Mouse (Mus musculus): Measurements from ENCODE around the gene Dhdds. TPM values are rescaled to one million over a fixed set of nuclear protein-coding genes. Genes with fewer than 3 reads are reported as not detected.
A peak's percentile ranks its signal among the peaks of the same experiment; 100 is the strongest.

The Dhdds gene
- polyA plus RNA-seq, 1 experiment: 27.7 TPM

DNA sequence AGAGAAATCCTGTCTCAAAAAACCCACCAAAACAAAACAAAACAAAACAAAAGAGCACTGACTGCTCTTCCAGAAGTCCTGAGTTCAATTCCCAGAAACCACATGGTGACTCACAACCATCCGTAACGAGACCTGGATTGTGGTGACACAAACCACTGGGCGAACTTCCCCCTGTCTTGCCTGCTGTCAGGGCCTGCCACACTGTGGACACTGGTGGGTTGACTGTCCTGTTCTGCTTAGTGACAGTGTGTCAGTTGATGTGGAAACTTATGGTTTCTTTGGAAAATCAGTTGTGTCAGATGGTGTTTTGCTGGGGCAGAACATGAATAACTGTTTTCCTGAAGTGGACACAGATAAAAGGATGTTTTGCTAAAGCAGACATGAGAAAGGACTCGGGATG lies 58.0 kb downstream of the Dhdds start:
- no peak overlapping the region for H3ac ChIP-seq (ENCODE audit: control insufficient read depth, insufficient read length, low read depth)
- no peak for TF ChIP-seq FOSL1 (IDR thresholded peaks at IDR 0.05; ENCODE audit: insufficient read depth, low read length, poor library complexity, severe bottlenecking)
- no peak for TF ChIP-seq USF1 (IDR thresholded peaks at IDR 0.05; ENCODE audit: low read depth)
- no peak for TF ChIP-seq MAX (IDR thresholded peaks at IDR 0.05)
- no peak for TF ChIP-seq CTCF (IDR thresholded peaks at IDR 0.05; ENCODE audit: control insufficient read depth, insufficient read depth, insufficient read length)
- TF ChIP-seq MYOG (IDR thresholded peaks at IDR 0.05; ENCODE audit: control insufficient read depth, extremely low read depth, insufficient read length): no peak
- no peak for TF ChIP-seq CEBPB (IDR thresholded peaks at IDR 0.05; ENCODE audit: low read depth)
- TF ChIP-seq MYOD1 (IDR thresholded peaks at IDR 0.05; ENCODE audit: control insufficient read depth, insufficient read length, low read depth): no peak
- no peaks in the 10 kb centered on the region for H3K36me3 ChIP-seq (ENCODE audit: control insufficient read depth, insufficient read depth)
- H3K4me3 ChIP-seq (ENCODE audit: insufficient read depth, poor library complexity, severe bottlenecking): no peak overlapping the region
- H3K79me3 ChIP-seq (ENCODE audit: low read depth): no peaks in the 10 kb centered on the region
- no peaks in the 10 kb centered on the region for H3K79me2 ChIP-seq (ENCODE audit: control insufficient read depth, insufficient read depth)
- H3K27me3 ChIP-seq (ENCODE audit: control insufficient read depth, insufficient read depth, insufficient read length): peaks cover 3% of the 10 kb centered on the region

DNA sequence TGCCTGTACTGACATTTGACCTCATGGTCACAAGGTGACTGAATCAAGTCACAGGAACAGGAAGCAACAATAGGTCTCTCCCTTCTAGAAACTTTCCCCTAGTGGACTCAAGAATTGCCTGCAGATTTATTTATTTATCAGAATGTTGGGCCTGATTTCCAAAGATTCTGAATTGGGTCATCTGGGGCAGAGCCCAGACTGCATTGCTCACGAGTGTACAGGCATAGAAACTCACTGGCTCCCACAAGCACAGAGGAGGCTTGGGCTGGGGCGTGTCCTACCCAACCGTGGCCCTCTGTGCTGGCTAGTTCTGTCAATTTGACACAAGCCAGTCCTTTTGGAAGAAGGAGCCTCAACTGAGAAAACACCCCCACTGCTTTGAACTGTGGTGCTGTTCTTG lies 59.1 kb downstream of the Dhdds start:
- Histone ChIP-seq H3ac (ENCODE audit: control insufficient read depth, insufficient read length, low read depth) (no peak overlapping the region), H3K4me3 (ENCODE audit: insufficient read depth, poor library complexity, severe bottlenecking) (no peak overlapping the region), H3K27me3 (ENCODE audit: control insufficient read depth, insufficient read depth, insufficient read length) (no peaks in the 10 kb centered on the region), H3K36me3 (ENCODE audit: control insufficient read depth, insufficient read depth) (no peaks in the 10 kb centered on the region), H3K79me3 (ENCODE audit: low read depth) (no peaks in the 10 kb centered on the region), H3K79me2 (ENCODE audit: control insufficient read depth, insufficient read depth) (no peaks in the 10 kb centered on the region)
- no peak for TF ChIP-seq CTCF (IDR thresholded peaks at IDR 0.05; ENCODE audit: control insufficient read depth, insufficient read depth, insufficient read length)
- no peak for TF ChIP-seq MYOD1 (IDR thresholded peaks at IDR 0.05; ENCODE audit: control insufficient read depth, insufficient read length, low read depth)
- no peak for TF ChIP-seq MYOG (IDR thresholded peaks at IDR 0.05; ENCODE audit: control insufficient read depth, extremely low read depth, insufficient read length)
- TF ChIP-seq FOSL1 (IDR thresholded peaks at IDR 0.05; ENCODE audit: insufficient read depth, low read length, poor library complexity, severe bottlenecking): no peak
- TF ChIP-seq CEBPB (IDR thresholded peaks at IDR 0.05; ENCODE audit: low read depth): no peak
- TF ChIP-seq USF1 (IDR thresholded peaks at IDR 0.05; ENCODE audit: low read depth): no peak
- TF ChIP-seq MAX (IDR thresholded peaks at IDR 0.05): no peak

DNA sequence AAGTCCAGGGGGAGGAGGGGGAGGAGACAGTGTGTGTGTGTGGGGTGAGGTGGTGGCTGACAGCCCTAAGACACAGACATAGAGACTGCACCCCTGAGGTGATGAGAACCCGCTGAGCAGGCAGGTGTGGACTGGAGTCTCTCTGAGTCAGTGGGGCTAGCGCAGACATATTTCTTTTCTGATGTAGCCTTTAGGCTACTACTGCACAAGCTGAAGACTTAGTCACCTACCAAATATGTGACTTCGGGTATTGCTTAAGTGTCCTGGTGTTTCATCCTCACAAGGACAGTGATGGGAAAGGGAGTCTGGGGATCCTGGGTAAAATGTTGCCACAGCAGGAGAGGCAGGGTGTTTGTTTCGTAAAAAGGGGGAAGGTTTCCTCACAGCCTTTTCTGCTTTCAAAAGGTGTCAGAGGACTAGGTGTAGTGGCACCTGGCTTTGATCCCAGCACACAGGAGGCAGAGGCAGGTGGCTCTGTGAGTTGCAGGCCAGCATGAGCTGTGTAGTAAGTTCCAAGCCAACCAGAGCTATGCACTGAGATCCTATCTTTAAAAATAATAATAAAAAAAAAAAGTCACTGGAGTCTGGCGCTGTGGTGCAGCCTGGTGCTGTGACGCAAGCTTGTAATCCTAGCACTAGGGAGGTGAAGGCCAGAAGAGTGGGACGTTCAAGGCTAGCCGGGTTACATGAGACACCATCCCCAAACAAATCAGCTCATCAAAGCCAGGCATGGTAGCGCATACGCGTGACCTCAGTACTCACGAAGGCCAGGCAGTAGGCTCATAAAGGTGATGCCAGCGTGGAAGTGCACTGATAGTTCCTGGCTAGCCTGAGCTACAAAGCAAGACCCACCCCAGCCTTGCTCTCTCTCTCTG lies 60.1 kb downstream of the Dhdds start:
- Histone ChIP-seq H3K79me2 (ENCODE audit: control insufficient read depth, insufficient read depth) (no peaks in the 10 kb centered on the region), H3ac (ENCODE audit: control insufficient read depth, insufficient read length, low read depth) (no peak overlapping the region), H3K36me3 (ENCODE audit: control insufficient read depth, insufficient read depth) (no peaks in the 10 kb centered on the region), H3K4me3 (ENCODE audit: insufficient read depth, poor library complexity, severe bottlenecking) (no peak overlapping the region), H3K79me3 (ENCODE audit: low read depth) (no peaks in the 10 kb centered on the region), H3K27me3 (ENCODE audit: control insufficient read depth, insufficient read depth, insufficient read length) (no peaks in the 10 kb centered on the region)
- peak; percentile 49 for TF ChIP-seq CEBPB (IDR thresholded peaks at IDR 0.05; ENCODE audit: low read depth)
- TF ChIP-seq MAX (IDR thresholded peaks at IDR 0.05): no peak

DNA sequence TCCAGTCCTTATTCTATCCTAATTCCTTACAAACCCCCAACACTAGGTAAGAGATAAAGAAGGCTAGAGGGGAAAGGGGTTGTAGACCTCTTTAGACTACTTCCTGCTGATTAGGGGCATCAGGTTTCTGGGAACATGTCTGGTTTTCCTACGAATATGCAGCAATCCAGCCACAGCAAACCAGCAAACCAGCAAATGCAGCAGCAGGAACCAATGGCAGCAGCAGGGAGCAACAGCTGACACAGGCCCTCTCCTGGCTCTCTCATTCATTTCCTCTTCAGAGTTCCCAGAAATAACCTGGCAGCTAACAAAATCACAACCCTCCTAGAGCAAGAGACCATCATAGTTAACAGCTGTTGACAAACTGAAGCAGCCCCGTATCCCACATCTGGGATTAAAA lies 62.6 kb downstream of the Dhdds start:
- Histone ChIP-seq H3K4me3 (ENCODE audit: insufficient read depth, poor library complexity, severe bottlenecking) (no peak overlapping the region), H3ac (ENCODE audit: control insufficient read depth, insufficient read length, low read depth) (no peak overlapping the region), H3K79me3 (ENCODE audit: low read depth) (no peaks in the 10 kb centered on the region), H3K79me2 (ENCODE audit: control insufficient read depth, insufficient read depth) (no peaks in the 10 kb centered on the region), H3K36me3 (ENCODE audit: control insufficient read depth, insufficient read depth) (no peaks in the 10 kb centered on the region), H3K27me3 (ENCODE audit: control insufficient read depth, insufficient read depth, insufficient read length) (no peaks in the 10 kb centered on the region)
- TF ChIP-seq MYOD1 (IDR thresholded peaks at IDR 0.05; ENCODE audit: control insufficient read depth, insufficient read length, low read depth) (no peak), USF1 (IDR thresholded peaks at IDR 0.05; ENCODE audit: low read depth) (no peak), CTCF (IDR thresholded peaks at IDR 0.05; ENCODE audit: control insufficient read depth, insufficient read depth, insufficient read length) (no peak), MYOG (IDR thresholded peaks at IDR 0.05; ENCODE audit: control insufficient read depth, extremely low read depth, insufficient read length) (no peak)

DNA sequence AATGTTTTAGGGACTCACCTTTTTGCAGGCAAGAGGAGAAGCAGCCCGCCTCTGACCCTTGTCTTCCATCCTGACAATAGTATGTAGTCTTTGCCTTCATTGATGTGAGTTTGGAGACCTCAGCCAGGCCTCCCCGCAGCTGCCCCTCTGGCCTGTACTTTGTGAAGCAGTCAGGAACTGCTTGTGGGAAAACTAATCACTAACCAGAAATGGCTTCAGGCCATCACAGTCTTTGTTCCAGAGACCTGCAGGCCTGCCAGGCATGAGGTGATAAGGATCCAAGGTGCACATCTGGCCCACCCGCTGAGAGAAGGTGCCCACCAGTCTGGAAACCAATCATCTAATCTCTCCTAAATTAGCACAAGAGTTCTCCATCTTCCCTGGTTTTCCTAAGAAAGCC lies 68.9 kb downstream of the Dhdds start:
- TF ChIP-seq CTCF (IDR thresholded peaks at IDR 0.05; ENCODE audit: control insufficient read depth, insufficient read depth, insufficient read length) (no peak), FOSL1 (IDR thresholded peaks at IDR 0.05; ENCODE audit: insufficient read depth, low read length, poor library complexity, severe bottlenecking) (no peak), CEBPB (IDR thresholded peaks at IDR 0.05; ENCODE audit: low read depth) (no peak), MAX (IDR thresholded peaks at IDR 0.05) (no peak), USF1 (IDR thresholded peaks at IDR 0.05; ENCODE audit: low read depth) (no peak), MYOG (IDR thresholded peaks at IDR 0.05; ENCODE audit: control insufficient read depth, extremely low read depth, insufficient read length) (no peak), MYOD1 (IDR thresholded peaks at IDR 0.05; ENCODE audit: control insufficient read depth, insufficient read length, low read depth) (no peak)
- no peak overlapping the region for H3K4me3 ChIP-seq (ENCODE audit: insufficient read depth, poor library complexity, severe bottlenecking)
- H3K27me3 ChIP-seq (ENCODE audit: control insufficient read depth, insufficient read depth, insufficient read length): no peaks in the 10 kb centered on the region
- H3ac ChIP-seq (ENCODE audit: control insufficient read depth, insufficient read length, low read depth): no peak overlapping the region
- H3K79me3 ChIP-seq (ENCODE audit: low read depth): no peaks in the 10 kb centered on the region
- no peaks in the 10 kb centered on the region for H3K79me2 ChIP-seq (ENCODE audit: control insufficient read depth, insufficient read depth)
- no peaks in the 10 kb centered on the region for H3K36me3 ChIP-seq (ENCODE audit: control insufficient read depth, insufficient read depth)

DNA sequence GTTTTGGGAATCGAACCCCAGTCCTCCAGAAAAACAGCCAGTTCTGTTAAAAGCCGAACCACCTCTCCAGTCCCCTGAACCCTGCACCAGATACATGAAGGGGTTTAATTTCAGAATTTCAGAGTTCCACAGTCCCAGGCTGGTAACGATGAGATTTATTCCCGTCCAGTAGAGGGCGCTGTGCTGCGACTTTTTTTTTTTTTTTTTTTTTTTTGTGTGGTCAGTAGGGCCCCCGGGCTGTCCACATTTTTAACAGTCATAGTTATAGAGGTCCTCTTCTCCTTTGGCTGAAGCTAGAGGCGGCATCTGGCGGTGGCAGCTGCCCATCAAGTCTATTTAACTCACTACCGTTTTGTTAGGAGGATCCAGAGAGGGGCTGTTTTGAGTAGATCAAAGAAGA lies 69.4 kb downstream of the Dhdds start:
- H3ac ChIP-seq (ENCODE audit: control insufficient read depth, insufficient read length, low read depth): no peak overlapping the region
- H3K27me3 ChIP-seq (ENCODE audit: control insufficient read depth, insufficient read depth, insufficient read length): no peaks in the 10 kb centered on the region
- TF ChIP-seq USF1 (IDR thresholded peaks at IDR 0.05; ENCODE audit: low read depth): no peak
- TF ChIP-seq CTCF (IDR thresholded peaks at IDR 0.05; ENCODE audit: control insufficient read depth, insufficient read depth, insufficient read length): no peak
- TF ChIP-seq FOSL1 (IDR thresholded peaks at IDR 0.05; ENCODE audit: insufficient read depth, low read length, poor library complexity, severe bottlenecking): no peak
- no peak for TF ChIP-seq MYOG (IDR thresholded peaks at IDR 0.05; ENCODE audit: control insufficient read depth, extremely low read depth, insufficient read length)
- no peak for TF ChIP-seq MAX (IDR thresholded peaks at IDR 0.05)
- TF ChIP-seq MYOD1 (IDR thresholded peaks at IDR 0.05; ENCODE audit: control insufficient read depth, insufficient read length, low read depth): no peak
- TF ChIP-seq CEBPB (IDR thresholded peaks at IDR 0.05; ENCODE audit: low read depth): no peak
- H3K4me3 ChIP-seq (ENCODE audit: insufficient read depth, poor library complexity, severe bottlenecking): no peak overlapping the region
- H3K79me3 ChIP-seq (ENCODE audit: low read depth): no peaks in the 10 kb centered on the region
- H3K79me2 ChIP-seq (ENCODE audit: control insufficient read depth, insufficient read depth): no peaks in the 10 kb centered on the region
- H3K36me3 ChIP-seq (ENCODE audit: control insufficient read depth, insufficient read depth): no peaks in the 10 kb centered on the region

All from C2C12 (cell line).